Mouse (Mus musculus): Measurements from ENCODE around the gene Lfng. TPM values are rescaled to one million over a fixed set of nuclear protein-coding genes. Genes with fewer than 3 reads are reported as not detected.

Gene Lfng
- polyA plus RNA-seq, 1 experiment from 2014 or later: 11.4 TPM

DNA sequence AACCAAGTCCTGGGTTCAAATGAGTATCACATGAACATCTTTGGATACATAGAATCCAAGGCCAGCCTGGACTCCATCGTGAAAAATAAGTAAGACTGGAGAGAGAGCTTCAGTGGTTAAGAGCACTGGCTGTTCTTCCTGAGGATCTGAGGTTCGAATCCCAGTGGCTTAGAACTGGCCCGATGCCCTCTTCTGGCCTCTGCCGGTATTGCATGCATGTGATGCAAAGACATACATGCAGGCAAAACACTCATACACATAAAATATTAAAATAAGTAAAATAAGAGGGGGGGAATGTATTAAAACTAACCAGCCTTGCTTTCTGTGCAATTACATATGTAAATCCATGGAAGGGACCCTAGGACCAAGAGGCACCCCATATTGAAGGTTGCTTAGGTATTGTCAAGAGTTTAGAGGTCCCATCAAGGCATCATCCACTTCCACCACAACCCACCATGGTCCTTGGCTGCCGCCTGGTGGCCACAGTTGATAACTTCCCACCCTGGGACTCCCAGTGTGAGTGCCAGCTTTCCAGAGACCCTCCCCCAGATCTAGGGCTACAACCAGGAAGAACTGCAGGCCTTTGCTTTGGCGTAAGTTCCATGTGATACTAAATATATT, 12.1 kb downstream of the Lfng start:
- WGBS: 16% methylated on average over 6 of the region's 6 CpGs
- Histone ChIP-seq H3K27ac (replicated peaks) (no peak overlapping the region), H3K4me2 (replicated peaks; ENCODE audit: low read depth) (no peak overlapping the region), H3K9me3 (ENCODE audit: control insufficient read depth, low read length) (no peaks in the 10 kb centered on the region), H3K27me3 (ENCODE audit: control insufficient read depth, insufficient read depth, low read length) (no peaks in the 10 kb centered on the region), H3K4me3 (ENCODE audit: low read depth, low read length) (no peak overlapping the region), H3K36me3 (ENCODE audit: control insufficient read depth, insufficient read depth, low read length) (peaks cover 15% of the 10 kb centered on the region), H3K9ac (ENCODE audit: low read length) (no peak overlapping the region), H3K4me1 (replicated peaks; ENCODE audit: control insufficient read depth, insufficient read depth) (no peaks in the 10 kb centered on the region)
- TF ChIP-seq EP300 (optimal IDR thresholded peaks at IDR 0.05): no peak
- peak; percentile 85 for TF ChIP-seq CTCF (IDR thresholded peaks at IDR 0.05; ENCODE audit: low read depth)
- DNase-seq (ENCODE audit: low spot score) (peak; percentile 79), ATAC-seq (ENCODE audit: low FRiP score, low TSS enrichment) (no peak; the same call in 1 of the 2 replicates)

DNA sequence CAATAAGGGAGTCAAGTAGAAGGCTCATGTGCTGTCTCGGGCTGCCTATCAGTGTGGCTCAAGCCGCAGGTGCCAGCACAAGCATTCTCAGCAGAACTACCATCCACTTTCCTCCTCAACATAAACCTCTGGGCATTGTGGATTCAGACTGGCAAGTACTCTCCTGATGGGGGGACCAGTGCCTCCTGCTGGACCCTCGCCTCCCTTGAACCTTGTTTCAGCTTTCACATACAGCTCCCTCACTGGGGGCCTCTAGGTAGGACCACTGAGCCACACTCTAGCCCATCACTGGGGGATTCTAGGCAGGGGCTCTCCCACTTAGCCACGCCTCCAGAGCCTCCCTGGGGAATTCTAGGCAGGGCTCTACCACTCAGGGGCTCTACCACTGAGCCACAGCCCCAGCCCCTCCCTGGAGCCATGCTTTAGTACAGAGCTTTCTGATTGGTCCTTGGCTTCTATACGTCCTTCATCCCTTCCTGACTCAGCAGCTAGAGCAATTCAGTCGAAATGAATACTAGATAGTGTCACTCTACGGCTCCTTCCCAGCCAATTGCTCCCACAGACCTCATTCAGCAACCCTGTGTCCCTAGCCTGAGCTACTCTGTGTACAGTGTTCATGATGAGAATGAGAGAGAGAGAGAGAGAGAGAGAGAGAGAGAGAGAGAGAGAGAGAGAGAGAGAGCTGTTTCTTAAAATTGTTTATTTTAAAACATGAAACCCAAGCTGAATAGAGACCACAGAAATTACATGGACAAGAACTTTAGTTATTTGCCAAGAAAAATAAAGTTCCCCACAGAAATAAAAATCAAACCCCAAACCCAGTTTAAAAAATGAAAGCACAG, 13.0 kb downstream of the Lfng start:
- Histone ChIP-seq H3K4me3 (ENCODE audit: low read depth, low read length) (no peak overlapping the region), H3K9ac (ENCODE audit: low read length) (no peak overlapping the region), H3K4me1 (replicated peaks; ENCODE audit: control insufficient read depth, insufficient read depth) (no peaks in the 10 kb centered on the region), H3K4me2 (replicated peaks; ENCODE audit: low read depth) (no peak overlapping the region), H3K9me3 (ENCODE audit: control insufficient read depth, low read length) (no peaks in the 10 kb centered on the region), H3K27ac (replicated peaks) (no peak overlapping the region), H3K27me3 (ENCODE audit: control insufficient read depth, insufficient read depth, low read length) (no peaks in the 10 kb centered on the region), H3K36me3 (ENCODE audit: control insufficient read depth, insufficient read depth, low read length) (peaks cover 17% of the 10 kb centered on the region)
- TF ChIP-seq CTCF (IDR thresholded peaks at IDR 0.05; ENCODE audit: low read depth) (no peak), EP300 (optimal IDR thresholded peaks at IDR 0.05) (no peak)
- WGBS: 57% methylated on average over 7 of the region's 7 CpGs
- ATAC-seq (ENCODE audit: low FRiP score, low TSS enrichment) (no peak), DNase-seq (ENCODE audit: low spot score) (no peak)

DNA sequence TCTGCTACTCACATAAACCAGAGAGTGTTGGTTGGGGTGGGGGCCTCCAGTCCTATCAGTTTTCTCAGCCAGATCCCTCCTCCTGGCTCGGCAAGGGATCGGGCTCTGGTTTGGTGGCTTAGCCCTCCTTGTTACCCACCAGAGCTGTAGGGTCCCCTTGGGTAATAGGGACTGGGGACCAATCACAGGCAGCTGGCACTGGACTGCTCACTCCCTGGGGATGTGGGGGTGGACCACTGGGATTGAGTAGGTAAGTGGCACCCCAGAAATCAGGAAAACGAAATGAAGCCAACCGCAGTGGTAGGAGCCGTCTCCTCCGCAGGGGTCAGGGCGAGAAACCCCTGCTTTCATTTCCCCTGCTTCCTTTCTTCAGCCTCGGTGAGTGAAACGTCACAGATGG, 14.0 kb downstream of the Lfng start:
- Histone ChIP-seq H3K36me3 (ENCODE audit: control insufficient read depth, insufficient read depth, low read length) (peaks cover 17% of the 10 kb centered on the region), H3K4me1 (replicated peaks; ENCODE audit: control insufficient read depth, insufficient read depth) (no peaks in the 10 kb centered on the region), H3K4me2 (replicated peaks; ENCODE audit: low read depth) (no peak overlapping the region), H3K27ac (replicated peaks) (no peak overlapping the region), H3K4me3 (ENCODE audit: low read depth, low read length) (no peak overlapping the region), H3K9me3 (ENCODE audit: control insufficient read depth, low read length) (no peaks in the 10 kb centered on the region), H3K27me3 (ENCODE audit: control insufficient read depth, insufficient read depth, low read length) (no peaks in the 10 kb centered on the region), H3K9ac (ENCODE audit: low read length) (no peak overlapping the region)
- ATAC-seq (ENCODE audit: low FRiP score, low TSS enrichment) (no peak), DNase-seq (ENCODE audit: low spot score) (no peak)
- 69% methylated on average over 9 of the region's 9 CpGs for WGBS
- TF ChIP-seq EP300 (optimal IDR thresholded peaks at IDR 0.05) (no peak), CTCF (IDR thresholded peaks at IDR 0.05; ENCODE audit: low read depth) (no peak)

DNA sequence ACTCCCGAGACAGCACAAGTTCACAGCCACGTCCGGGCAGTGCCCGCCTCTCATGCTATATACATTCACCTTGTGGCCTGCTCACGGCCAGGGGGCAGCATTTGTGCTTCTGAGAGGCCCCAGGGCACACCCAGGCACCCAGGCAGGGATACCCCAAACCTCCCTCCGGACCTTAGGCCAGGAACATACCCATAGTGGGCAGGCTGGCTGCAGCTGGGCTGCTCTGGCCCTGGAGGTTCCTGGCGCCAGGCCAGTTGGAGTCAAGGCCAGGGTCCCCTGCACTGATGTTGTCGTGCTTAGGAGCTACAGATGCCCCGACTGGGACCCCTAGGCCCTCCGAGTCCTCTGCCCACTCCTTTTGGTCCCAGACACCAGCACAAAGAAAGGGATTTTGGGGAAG, 14.4 kb downstream of the Lfng start:
- no peaks in the 10 kb centered on the region for H3K27me3 ChIP-seq (ENCODE audit: control insufficient read depth, insufficient read depth, low read length)
- ATAC-seq (ENCODE audit: low FRiP score, low TSS enrichment) (no peak), DNase-seq (ENCODE audit: low spot score) (no peak)
- no peaks in the 10 kb centered on the region for H3K9me3 ChIP-seq (ENCODE audit: control insufficient read depth, low read length)
- H3K27ac ChIP-seq (replicated peaks): no peak overlapping the region
- 71% methylated on average over 10 of the region's 10 CpGs for WGBS
- H3K36me3 ChIP-seq (ENCODE audit: control insufficient read depth, insufficient read depth, low read length): peaks cover 17% of the 10 kb centered on the region
- no peak overlapping the region for H3K9ac ChIP-seq (ENCODE audit: low read length)
- no peaks in the 10 kb centered on the region for H3K4me1 ChIP-seq (replicated peaks; ENCODE audit: control insufficient read depth, insufficient read depth)
- H3K4me3 ChIP-seq (ENCODE audit: low read depth, low read length): no peak overlapping the region
- no peak overlapping the region for H3K4me2 ChIP-seq (replicated peaks; ENCODE audit: low read depth)
- TF ChIP-seq CTCF (IDR thresholded peaks at IDR 0.05; ENCODE audit: low read depth) (peak; percentile 20; the same call in 1 of the 2 replicates), EP300 (optimal IDR thresholded peaks at IDR 0.05) (no peak)

DNA sequence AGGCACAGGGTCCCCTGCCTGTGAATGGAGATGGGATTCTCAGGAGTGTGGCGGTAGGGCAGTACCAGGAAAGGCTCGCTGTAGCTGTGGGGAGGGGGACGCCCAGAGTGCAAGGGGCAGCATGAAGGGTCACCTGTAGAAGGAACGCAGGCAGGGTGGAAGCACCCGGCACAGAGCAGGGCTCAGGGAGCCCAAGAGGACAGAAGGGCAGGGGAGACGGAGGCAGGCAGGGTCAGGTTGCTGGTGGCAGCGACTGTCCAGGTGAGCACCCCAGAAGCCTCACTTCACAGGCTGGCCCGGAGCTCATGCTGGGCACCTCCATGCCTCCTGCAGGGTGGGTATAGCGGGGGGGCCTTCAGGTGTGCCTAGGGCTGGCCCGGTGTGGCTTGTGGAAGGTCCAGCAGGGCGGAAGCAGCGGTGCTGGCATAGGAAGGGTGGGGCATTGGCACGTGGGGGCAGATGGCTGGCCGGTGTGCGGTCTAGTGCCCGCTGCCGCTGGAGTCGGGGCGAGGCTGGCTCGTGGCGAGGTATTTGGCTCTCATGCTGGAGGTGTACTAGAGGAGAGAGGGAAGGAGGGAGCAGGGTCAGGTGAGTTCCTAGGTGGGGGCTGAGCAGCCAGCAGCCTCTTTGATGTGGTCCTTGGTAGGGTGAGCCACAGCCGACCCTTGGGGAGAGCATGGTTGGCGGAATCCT, 16.0 kb downstream of the Lfng start:
- Histone ChIP-seq H3K4me3 (ENCODE audit: low read depth, low read length) (no peak overlapping the region), H3K4me2 (replicated peaks; ENCODE audit: low read depth) (no peak overlapping the region), H3K36me3 (ENCODE audit: control insufficient read depth, insufficient read depth, low read length) (peaks cover 30% of the 10 kb centered on the region), H3K9ac (ENCODE audit: low read length) (no peak overlapping the region), H3K4me1 (replicated peaks; ENCODE audit: control insufficient read depth, insufficient read depth) (no peaks in the 10 kb centered on the region), H3K27ac (replicated peaks) (no peak overlapping the region), H3K9me3 (ENCODE audit: control insufficient read depth, low read length) (no peaks in the 10 kb centered on the region), H3K27me3 (ENCODE audit: control insufficient read depth, insufficient read depth, low read length) (no peaks in the 10 kb centered on the region)
- WGBS: 88% methylated on average over 23 of the region's 23 CpGs
- TF ChIP-seq CTCF (IDR thresholded peaks at IDR 0.05; ENCODE audit: low read depth) (no peak), EP300 (optimal IDR thresholded peaks at IDR 0.05) (no peak)
- ATAC-seq (ENCODE audit: low FRiP score, low TSS enrichment) (no peak; the same call in 1 of the 2 replicates), DNase-seq (ENCODE audit: low spot score) (no peak)
